Mouse (Mus musculus) intestine, embryonic 14.5 days (tissue): Measurements from ENCODE around the gene BC030867. TPM values are rescaled to one million over a fixed set of nuclear protein-coding genes. Genes with fewer than 3 reads are reported as not detected.
A peak's percentile ranks its signal among the peaks of the same experiment; 100 is the strongest.

Experiments
- ATAC-seq: fragments of 200-750 bp; cut with Nextera tagmentation; replicated peaks from 2 replicates; pipeline ENCODE4 v1.8.0; 2017; ENCODE audit warnings: low read depth, moderate number of reproducible peaks, moderate TSS enrichment, moderate library complexity; ENCODE audit not compliant: low FRiP score, low TSS enrichment
- DNase-seq: peaks from one replicate; pipeline ENCODE4 v3.0.0-alpha.2; 2018; ENCODE audit warnings: low spot score
- H3K27ac ChIP-seq: fragments of 300-500 bp; sonication (generic); 2 replicates; pipeline ENCODE4 v1.5.1; 2014; ENCODE audit warnings: low read depth, mild to moderate bottlenecking, control low read depth
- H3K27me3 ChIP-seq: fragments of 300-500 bp; sonication (generic); replicated peaks from 2 replicates; pipeline ENCODE4 v1.6.1; 2014; ENCODE audit warnings: low read length, control low read depth; ENCODE audit not compliant: control insufficient read depth, insufficient read depth
- H3K36me3 ChIP-seq: fragments of 300-500 bp; sonication (generic); 2 replicates; pipeline ENCODE4 v1.6.1; 2014; ENCODE audit warnings: low read length, control low read depth; ENCODE audit not compliant: control insufficient read depth, insufficient read depth
- H3K4me1 ChIP-seq: fragments of 300-500 bp; sonication (generic); replicated peaks from 2 replicates; pipeline ENCODE4 v1.6.1; 2014; ENCODE audit warnings: low read length, control low read depth, mixed read lengths; ENCODE audit not compliant: control insufficient read depth, insufficient read depth
- H3K4me2 ChIP-seq: fragments of 300-500 bp; sonication (generic); 2 replicates; pipeline ENCODE4 v1.6.1; 2014; ENCODE audit warnings: low read length
- H3K4me3 ChIP-seq: fragments of 300-500 bp; sonication (generic); 2 replicates; pipeline ENCODE4 v1.5.1; 2014; ENCODE audit warnings: low read depth, low read length, control low read depth, mixed read lengths
- H3K9ac ChIP-seq: fragments of 300-500 bp; sonication (generic); 2 replicates; pipeline ENCODE4 v1.6.1; 2014; ENCODE audit warnings: mild to moderate bottlenecking, low read length
- H3K9me3 ChIP-seq: fragments of 300-500 bp; sonication (generic); 2 replicates; pipeline ENCODE4 v1.6.1; 2016; ENCODE audit warnings: low read length, control low read depth; ENCODE audit not compliant: control insufficient read depth
- WGBS: fragments of 180-500 bp; shearing (Covaris S2); extraction: QIAGEN DNeasy Blood & Tissue Kit; methylation state at CpG from one replicate; pipeline ENCODE4 v1.1.7; 2014; 5-methylcytosine and 5-hydroxymethylcytosine counted together
- polyA plus RNA-seq: library from polyadenylated mRNA; unstranded; fragments of >200 nt; fragmentation: Nextera tagmentation; extraction: Ambion mirVana; gene quantifications from 2 replicates; pipeline ENCODE4 v1.2.1, GENCODE M21; 2014

Gene BC030867
- polyA plus RNA-seq, 1 experiment from 2014 or later, result 16.5 TPM

DNA sequence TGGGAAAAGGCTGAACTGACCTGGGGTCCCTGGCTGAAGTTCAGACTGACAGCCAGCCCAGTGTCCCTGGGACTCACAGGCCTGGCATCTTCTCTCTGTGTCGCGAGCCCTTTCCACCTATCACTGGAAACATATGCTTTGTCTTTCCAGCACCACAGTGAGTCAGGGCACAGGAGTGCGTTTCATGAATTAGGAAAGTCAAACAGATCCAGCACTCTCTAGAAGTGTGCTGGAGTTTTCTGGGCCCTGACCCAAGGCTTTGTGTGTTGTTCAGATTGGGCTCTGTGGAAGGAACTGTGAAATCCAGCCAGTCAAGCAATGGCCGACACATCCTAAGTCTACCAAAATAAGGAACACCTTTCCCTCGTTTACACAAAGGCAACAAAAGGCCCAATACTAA is 23.5 kb upstream of the BC030867 start:
- Histone ChIP-seq H3K4me2 (peak overlapping the region; percentile 46; the same call in 1 of the 2 replicates), H3K27me3 (no peaks in the 10 kb centered on the region), H3K4me1 (peaks cover 62% of the 10 kb centered on the region), H3K27ac (no peak overlapping the region), H3K9ac (no peak overlapping the region), H3K36me3 (0 out of 2 replicates have a peak, but pooled peaks cover 5% of the 10 kb centered on the region), H3K4me3 (no peak overlapping the region), H3K9me3 (no peaks in the 10 kb centered on the region)
- WGBS, result 62% methylated on average over 5 of the region's 5 CpGs
- no peak for DNase-seq
- no peak for ATAC-seq

- 73% methylated on average over 12 of the region's 12 CpGs for WGBS
- Histone ChIP-seq H3K9me3 (no peaks in the 10 kb centered on the region), H3K4me1 (peaks cover 59% of the 10 kb centered on the region), H3K27me3 (no peaks in the 10 kb centered on the region), H3K4me3 (no peak overlapping the region; the same call in 1 of the 2 replicates), H3K9ac (no peak overlapping the region), H3K4me2 (peak overlapping the region; percentile 79), H3K36me3 (0 out of 2 replicates have a peak, but pooled peaks cover 5% of the 10 kb centered on the region), H3K27ac (0 out of 2 replicates have a peak overlapping the region, but pooled peaks have one; percentile 67)
- ATAC-seq (no peak), DNase-seq (no peak)
Measured at GRCm38 (mm10) chr11:102226067-102226978, 22.4 kb upstream of the BC030867 start.

- H3K4me2 ChIP-seq, result peak overlapping the region; percentile 79
- WGBS, result 15% methylated on average over 12 of the region's 12 CpGs
- H3K4me3 ChIP-seq, result peak overlapping the region; percentile 84
- H3K4me1 ChIP-seq, result peaks cover 56% of the 10 kb centered on the region
- H3K27me3 ChIP-seq, result no peaks in the 10 kb centered on the region
- DNase-seq, result peak; percentile 68
- no peak for ATAC-seq
- no peaks in the 10 kb centered on the region for H3K9me3 ChIP-seq
- H3K36me3 ChIP-seq, result 0 out of 2 replicates have a peak, but pooled peaks cover 5% of the 10 kb centered on the region
- H3K27ac ChIP-seq, result peak overlapping the region; percentile 67; the same call in 1 of the 2 replicates
- H3K9ac ChIP-seq, result peak overlapping the region; percentile 81
Measured at GRCm38 (mm10) chr11:102227270-102228190, 21.2 kb upstream of the BC030867 start.

DNA sequence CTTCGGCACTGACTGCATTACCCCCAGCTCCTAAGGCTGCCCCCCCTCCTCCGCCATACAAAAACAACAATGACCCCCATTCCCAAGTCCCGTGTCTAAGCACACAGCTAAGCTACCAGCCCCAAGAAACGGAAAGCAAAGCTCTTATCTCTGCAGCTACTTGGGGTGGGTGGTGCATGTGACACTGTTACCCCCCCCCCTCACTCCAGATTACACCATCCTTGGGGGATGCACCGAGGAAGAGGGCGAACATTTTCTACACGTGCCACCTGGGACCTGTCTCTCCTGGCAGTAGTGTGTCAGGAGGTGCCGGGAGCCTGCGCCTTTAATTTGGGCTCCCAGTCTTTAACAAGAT is 20.5 kb upstream of the BC030867 start:
- WGBS, result 17% methylated on average over 9 of the region's 9 CpGs
- DNase-seq, result no peak
- Histone ChIP-seq H3K36me3 (0 out of 2 replicates have a peak, but pooled peaks cover 5% of the 10 kb centered on the region), H3K9ac (peak overlapping the region; percentile 81), H3K27ac (peak overlapping the region; percentile 67; the same call in 1 of the 2 replicates), H3K4me3 (peak overlapping the region; percentile 84), H3K9me3 (no peaks in the 10 kb centered on the region), H3K27me3 (no peaks in the 10 kb centered on the region), H3K4me2 (peak overlapping the region; percentile 79), H3K4me1 (peaks cover 50% of the 10 kb centered on the region)
- ATAC-seq, result no peak

GRCm38 (mm10) chr11:102228646-102229268 is 19.9 kb upstream of the BC030867 start:
- H3K27ac ChIP-seq, result peak overlapping the region; percentile 67; the same call in 1 of the 2 replicates
- ATAC-seq, result no peak
- H3K9ac ChIP-seq, result peak overlapping the region; percentile 81
- H3K4me3 ChIP-seq, result peak overlapping the region; percentile 84
- 11% methylated on average over 7 of the region's 7 CpGs for WGBS
- H3K4me2 ChIP-seq, result peak overlapping the region; percentile 79
- H3K4me1 ChIP-seq, result peaks cover 50% of the 10 kb centered on the region
- H3K36me3 ChIP-seq, result 0 out of 2 replicates have a peak, but pooled peaks cover 5% of the 10 kb centered on the region
- no peaks in the 10 kb centered on the region for H3K27me3 ChIP-seq
- no peak for DNase-seq
- H3K9me3 ChIP-seq, result no peaks in the 10 kb centered on the region

GRCm38 (mm10) chr11:102229331-102229953 is 19.2 kb upstream of the BC030867 start:
- 0 out of 2 replicates have a peak, but pooled peaks cover 2% of the 10 kb centered on the region for H3K36me3 ChIP-seq
- peaks cover 46% of the 10 kb centered on the region for H3K4me1 ChIP-seq
- peak overlapping the region; percentile 81 for H3K9ac ChIP-seq
- no peaks in the 10 kb centered on the region for H3K27me3 ChIP-seq
- peak overlapping the region; percentile 79 for H3K4me2 ChIP-seq
- H3K27ac ChIP-seq, result peak overlapping the region; percentile 86
- DNase-seq (peak; percentile 73), ATAC-seq (peak; percentile 19; the same call in 1 of the 2 replicates)
- H3K4me3 ChIP-seq, result peak overlapping the region; percentile 84
- no peaks in the 10 kb centered on the region for H3K9me3 ChIP-seq
- WGBS, result 1% methylated on average over 44 of the region's 47 CpGs

GRCm38 (mm10) chr11:102230006-102230741 is 18.5 kb upstream of the BC030867 start, which contains the start of gene Hdac5:
Gene Hdac5, minus strand, starts transcription at chr11:102230166.
- no peaks in the 10 kb centered on the region for H3K9me3 ChIP-seq
- under 1% methylated on average over 47 of the region's 49 CpGs for WGBS

More at GRCm38 (mm10) chr11:102230006-102230741, 18.5 kb upstream of the BC030867 start, which contains the start of gene Hdac5:
- H3K4me1 ChIP-seq, result peaks cover 39% of the 10 kb centered on the region
- H3K9ac ChIP-seq, result peak within 1 kb of the TSS; percentile 81
- DNase-seq, result peak; percentile 98
- H3K27me3 ChIP-seq, result no peaks in the 10 kb centered on the region
- H3K4me3 ChIP-seq, result peak within 1 kb of the TSS; percentile 84
- peak within 1 kb of the TSS; percentile 79 for H3K4me2 ChIP-seq
- H3K36me3 ChIP-seq, result no peaks in the 10 kb centered on the region
- peak; percentile 79 for ATAC-seq
- H3K27ac ChIP-seq, result peak within 1 kb of the TSS; percentile 86
